Mouse (Mus musculus) midbrain, embryonic 13.5 days (tissue): ENCODE data around the gene Camk1g. TPM values are rescaled to one million over a fixed set of nuclear protein-coding genes. Genes with fewer than 3 reads are reported as not detected.

ENCODE experiments used
- ATAC-seq: fragments of 200-750 bp; cut with Nextera tagmentation; 2 replicates; pipeline ENCODE4 v1.8.0; 2017; ENCODE audit warnings: mild to moderate bottlenecking, moderate TSS enrichment, moderate library complexity
- H3K27ac ChIP-seq: fragments of 300-500 bp; sonication (generic); 2 replicates; pipeline ENCODE4 v1.5.1; 2015; ENCODE audit warnings: inconsistent platforms, mild to moderate bottlenecking, moderate library complexity
- H3K27me3 ChIP-seq: fragments of 300-500 bp; sonication (generic); 2 replicates; pipeline ENCODE4 v1.6.1; 2015; ENCODE audit warnings: mild to moderate bottlenecking, inconsistent platforms
- H3K36me3 ChIP-seq: fragments of 300-500 bp; sonication (generic); 2 replicates; pipeline ENCODE4 v1.6.1; 2015; ENCODE audit warnings: mild to moderate bottlenecking, inconsistent platforms
- H3K4me1 ChIP-seq: fragments of 300-500 bp; sonication (generic); replicated peaks from 2 replicates; pipeline ENCODE4 v1.6.1; 2015; ENCODE audit warnings: inconsistent platforms
- H3K4me2 ChIP-seq: fragments of 300-500 bp; sonication (generic); replicated peaks from 2 replicates; pipeline ENCODE4 v1.6.1; 2015; ENCODE audit warnings: moderate library complexity, mild to moderate bottlenecking, inconsistent platforms
- H3K4me3 ChIP-seq: fragments of 300-500 bp; sonication (generic); replicated peaks from 2 replicates; pipeline ENCODE4 v1.5.1; 2015; ENCODE audit warnings: mild to moderate bottlenecking, inconsistent platforms
- H3K9ac ChIP-seq: fragments of 300-500 bp; sonication (generic); replicated peaks from 2 replicates; pipeline ENCODE4 v1.6.1; 2015; ENCODE audit warnings: mild to moderate bottlenecking, inconsistent platforms
- H3K9me3 ChIP-seq: fragments of 300-500 bp; sonication (generic); 2 replicates; pipeline ENCODE4 v1.6.1; 2016; ENCODE audit warnings: mild to moderate bottlenecking, inconsistent platforms
- WGBS: fragments of 180-500 bp; shearing (Covaris S2); methylation state at CpG from one replicate; pipeline ENCODE4 v1.1.7; 2015; 5-methylcytosine and 5-hydroxymethylcytosine counted together
- polyA plus RNA-seq: library from polyadenylated mRNA; unstranded; fragments of >200 nt; fragmentation: Nextera tagmentation; extraction: Ambion mirVana; gene quantifications from 2 replicates; pipeline ENCODE4 v1.2.1, GENCODE M21; 2015

The Camk1g gene
- polyA plus RNA-seq, 1 experiment from 2014 or later, result 42.5 TPM

- 91% methylated on average over 5 of the region's 5 CpGs for WGBS
- no peak overlapping the region for H3K4me2 ChIP-seq
- peaks cover 11% of the 10 kb centered on the region; the same call in 1 of the 2 replicates for H3K4me1 ChIP-seq
- no peaks in the 10 kb centered on the region for H3K9me3 ChIP-seq
- peaks cover 15% of the 10 kb centered on the region for H3K36me3 ChIP-seq
- no peaks in the 10 kb centered on the region for H3K27me3 ChIP-seq
- H3K27ac ChIP-seq, result no peak overlapping the region
- no peak overlapping the region for H3K9ac ChIP-seq
- ATAC-seq, result no peak
- no peak overlapping the region for H3K4me3 ChIP-seq
Observed at GRCm38 (mm10) chr1:193342198-193342946, 27.7 kb downstream of the Camk1g start.

GRCm38 (mm10) chr1:193338363-193338995 lies 31.6 kb downstream of the Camk1g start:
- no peak overlapping the region for H3K9ac ChIP-seq
- no peaks in the 10 kb centered on the region for H3K27me3 ChIP-seq
- H3K9me3 ChIP-seq, result no peaks in the 10 kb centered on the region
- H3K36me3 ChIP-seq, result no peaks in the 10 kb centered on the region
- H3K4me3 ChIP-seq, result no peak overlapping the region
- H3K4me1 ChIP-seq, result peaks cover 18% of the 10 kb centered on the region
- H3K4me2 ChIP-seq, result no peak overlapping the region
- no peak for ATAC-seq
- H3K27ac ChIP-seq, result no peak overlapping the region
- WGBS, result 86% methylated on average over 9 of the region's 9 CpGs

GRCm38 (mm10) chr1:193337787-193338310 lies 32.2 kb downstream of the Camk1g start:
- Histone ChIP-seq H3K9me3 (no peaks in the 10 kb centered on the region), H3K4me3 (no peak overlapping the region), H3K36me3 (no peaks in the 10 kb centered on the region), H3K9ac (no peak overlapping the region), H3K4me1 (peaks cover 18% of the 10 kb centered on the region), H3K27ac (no peak overlapping the region), H3K4me2 (no peak overlapping the region), H3K27me3 (no peaks in the 10 kb centered on the region)
- 56% methylated on average over 4 of the region's 4 CpGs for WGBS
- no peak for ATAC-seq

GRCm38 (mm10) chr1:193337018-193337321 lies 33.1 kb downstream of the Camk1g start:
- Histone ChIP-seq H3K9ac (no peak overlapping the region), H3K27ac (no peak overlapping the region), H3K27me3 (no peaks in the 10 kb centered on the region), H3K4me3 (no peak overlapping the region), H3K9me3 (no peaks in the 10 kb centered on the region), H3K36me3 (no peaks in the 10 kb centered on the region), H3K4me1 (peaks cover 18% of the 10 kb centered on the region), H3K4me2 (no peak overlapping the region)
- ATAC-seq, result no peak
- 88% methylated on average over 9 of the region's 9 CpGs for WGBS

- Histone ChIP-seq H3K9ac (no peak overlapping the region), H3K4me1 (peaks cover 18% of the 10 kb centered on the region), H3K36me3 (no peaks in the 10 kb centered on the region), H3K27me3 (no peaks in the 10 kb centered on the region), H3K9me3 (no peaks in the 10 kb centered on the region), H3K27ac (no peak overlapping the region), H3K4me3 (no peak overlapping the region), H3K4me2 (no peak overlapping the region)
- ATAC-seq, result no peak
- 85% methylated on average over 7 of the region's 7 CpGs for WGBS
Observed at GRCm38 (mm10) chr1:193336122-193337017, 33.7 kb downstream of the Camk1g start.

- Histone ChIP-seq H3K4me1 (peaks cover 31% of the 10 kb centered on the region), H3K9me3 (no peaks in the 10 kb centered on the region), H3K27me3 (peaks cover 4% of the 10 kb centered on the region; the same call in 1 of the 2 replicates), H3K27ac (no peak overlapping the region), H3K4me2 (no peak overlapping the region), H3K4me3 (no peak overlapping the region), H3K9ac (no peak overlapping the region), H3K36me3 (no peaks in the 10 kb centered on the region)
- peak; percentile 21; the same call in 1 of the 2 replicates for ATAC-seq
- 73% methylated on average over 6 of the region's 6 CpGs for WGBS
Observed at GRCm38 (mm10) chr1:193334546-193334945, 35.6 kb downstream of the Camk1g start.

GRCm38 (mm10) chr1:193333776-193334175 lies 36.3 kb downstream of the Camk1g start:
- 85% methylated on average over 3 of the region's 3 CpGs for WGBS
- Histone ChIP-seq H3K9me3 (no peaks in the 10 kb centered on the region), H3K27ac (no peak overlapping the region), H3K4me1 (peaks cover 31% of the 10 kb centered on the region), H3K4me2 (no peak overlapping the region), H3K27me3 (peaks cover 6% of the 10 kb centered on the region; the same call in 1 of the 2 replicates), H3K4me3 (no peak overlapping the region), H3K36me3 (no peaks in the 10 kb centered on the region), H3K9ac (no peak overlapping the region)
- ATAC-seq, result no peak

- no peaks in the 10 kb centered on the region for H3K36me3 ChIP-seq
- no peak overlapping the region for H3K27ac ChIP-seq
- no peak overlapping the region for H3K9ac ChIP-seq
- no peak for ATAC-seq
- H3K27me3 ChIP-seq, result peaks cover 6% of the 10 kb centered on the region; the same call in 1 of the 2 replicates
- H3K4me1 ChIP-seq, result peaks cover 25% of the 10 kb centered on the region
- 85% methylated on average over 1 of the region's 1 CpGs for WGBS
- no peak overlapping the region for H3K4me3 ChIP-seq
- H3K4me2 ChIP-seq, result no peak overlapping the region
- no peaks in the 10 kb centered on the region for H3K9me3 ChIP-seq
Observed at GRCm38 (mm10) chr1:193332671-193333070, 37.4 kb downstream of the Camk1g start.

- H3K4me2 ChIP-seq, result no peak overlapping the region
Observed at GRCm38 (mm10) chr1:193332018-193332417, 38.1 kb downstream of the Camk1g start.

GRCm38 (mm10) chr1:193330626-193331025 lies 39.5 kb downstream of the Camk1g start:
- Histone ChIP-seq H3K27ac (no peak overlapping the region), H3K4me2 (no peak overlapping the region)
- WGBS, result 83% methylated on average over 7 of the region's 7 CpGs

More at GRCm38 (mm10) chr1:193332018-193332417, 38.1 kb downstream of the Camk1g start:
- Histone ChIP-seq H3K9me3 (no peaks in the 10 kb centered on the region), H3K4me3 (no peak overlapping the region), H3K4me1 (peaks cover 25% of the 10 kb centered on the region), H3K9ac (no peak overlapping the region), H3K36me3 (no peaks in the 10 kb centered on the region), H3K27ac (no peak overlapping the region), H3K27me3 (peaks cover 6% of the 10 kb centered on the region; the same call in 1 of the 2 replicates)
- WGBS, result 90% methylated on average over 13 of the region's 13 CpGs
- no peak for ATAC-seq

GRCm38 (mm10) chr1:193330172-193330571 lies 39.9 kb downstream of the Camk1g start:
- no peaks in the 10 kb centered on the region for H3K36me3 ChIP-seq
- peak; percentile 92 for ATAC-seq
- 0 out of 2 replicates have a peak overlapping the region, but pooled peaks have one; percentile 15 for H3K9ac ChIP-seq
- H3K4me1 ChIP-seq, result peaks cover 25% of the 10 kb centered on the region
- H3K27me3 ChIP-seq, result peaks cover 6% of the 10 kb centered on the region; the same call in 1 of the 2 replicates
- no peak overlapping the region for H3K27ac ChIP-seq
- H3K4me3 ChIP-seq, result no peak overlapping the region
- 31% methylated on average over 10 of the region's 10 CpGs for WGBS
- no peak overlapping the region; the same call in 1 of the 2 replicates for H3K4me2 ChIP-seq
- H3K9me3 ChIP-seq, result no peaks in the 10 kb centered on the region

More at GRCm38 (mm10) chr1:193330626-193331025, 39.5 kb downstream of the Camk1g start:
- no peak overlapping the region for H3K4me3 ChIP-seq
- no peaks in the 10 kb centered on the region for H3K36me3 ChIP-seq
- H3K9me3 ChIP-seq, result no peaks in the 10 kb centered on the region
- peaks cover 6% of the 10 kb centered on the region; the same call in 1 of the 2 replicates for H3K27me3 ChIP-seq
- no peak; the same call in 1 of the 2 replicates for ATAC-seq
- H3K9ac ChIP-seq, result 0 out of 2 replicates have a peak overlapping the region, but pooled peaks have one; percentile 11
- peaks cover 25% of the 10 kb centered on the region for H3K4me1 ChIP-seq
